Mouse (Mus musculus) brain, embryonic 14.5 days (tissue): ENCODE measurements around the gene Ins2.

Source experiments
- CTCF ChIP-seq: fragments of 200-500 bp; IDR thresholded peaks from 2 replicates; pipeline ENCODE4 v1.5.1; 2012; ENCODE audit warnings: inconsistent platforms, mild to moderate bottlenecking, moderate library complexity, borderline replicate concordance; ENCODE audit not compliant: insufficient read depth, insufficient read length; ENCODE audit errors: extremely low read depth
- POLR2A ChIP-seq: fragments of 200-500 bp; IDR thresholded peaks from 2 replicates; pipeline ENCODE4 v1.6.1; 2012; ENCODE audit warnings: mild to moderate bottlenecking, inconsistent platforms, borderline replicate concordance; ENCODE audit not compliant: poor library complexity, insufficient read depth, insufficient read length, severe bottlenecking; ENCODE audit errors: extremely low read depth

- no peak for TF ChIP-seq POLR2A
- no peak for TF ChIP-seq CTCF
Measured at GRCm38 (mm10) chr7:142645045-142645444, 98.1 kb downstream of the Ins2 start.
